Mouse (Mus musculus): ENCODE measurements around the gene Irx6. TPM values are rescaled to one million over a fixed set of nuclear protein-coding genes. Genes with fewer than 3 reads are reported as not detected.

The Irx6 gene
- polyA plus RNA-seq (2015; fragmentation: Nextera tagmentation; extraction: Ambion mirVana), result not detected in 2 replicates

- ATAC-seq (ENCODE audit: low FRiP score, low TSS enrichment), result no peak
- no peaks in the 10 kb centered on the region for H3K36me3 ChIP-seq (ENCODE audit: control insufficient read depth, insufficient read depth, low read length)
- peaks cover 4% of the 10 kb centered on the region for H3K4me1 ChIP-seq (replicated peaks; ENCODE audit: control insufficient read depth, insufficient read depth)
- H3K4me3 ChIP-seq (ENCODE audit: low read depth, low read length), result peak within 1 kb of the TSS; percentile 31
- peak within 1 kb of the TSS; percentile 50 for H3K4me2 ChIP-seq (replicated peaks; ENCODE audit: low read depth)
- no peak for DNase-seq (ENCODE audit: low spot score)
- H3K27ac ChIP-seq (replicated peaks), result no peak within 1 kb of the TSS
- WGBS, result under 1% methylated on average over 60 of the region's 62 CpGs
- H3K27me3 ChIP-seq (ENCODE audit: control insufficient read depth, insufficient read depth, low read length), result peaks cover 24% of the 10 kb centered on the region
- H3K9ac ChIP-seq (ENCODE audit: low read length), result no peak within 1 kb of the TSS
- no peaks in the 10 kb centered on the region for H3K9me3 ChIP-seq (ENCODE audit: control insufficient read depth, low read length)
- TF ChIP-seq CTCF (IDR thresholded peaks at IDR 0.05; ENCODE audit: low read depth), result no peak
- no peak for TF ChIP-seq EP300 (optimal IDR thresholded peaks at IDR 0.05)
Observed at GRCm38 (mm10) chr8:92674244-92675128, at the start of gene Irx6. Irx6 (plus strand) TSS chr8:92674288.

DNA sequence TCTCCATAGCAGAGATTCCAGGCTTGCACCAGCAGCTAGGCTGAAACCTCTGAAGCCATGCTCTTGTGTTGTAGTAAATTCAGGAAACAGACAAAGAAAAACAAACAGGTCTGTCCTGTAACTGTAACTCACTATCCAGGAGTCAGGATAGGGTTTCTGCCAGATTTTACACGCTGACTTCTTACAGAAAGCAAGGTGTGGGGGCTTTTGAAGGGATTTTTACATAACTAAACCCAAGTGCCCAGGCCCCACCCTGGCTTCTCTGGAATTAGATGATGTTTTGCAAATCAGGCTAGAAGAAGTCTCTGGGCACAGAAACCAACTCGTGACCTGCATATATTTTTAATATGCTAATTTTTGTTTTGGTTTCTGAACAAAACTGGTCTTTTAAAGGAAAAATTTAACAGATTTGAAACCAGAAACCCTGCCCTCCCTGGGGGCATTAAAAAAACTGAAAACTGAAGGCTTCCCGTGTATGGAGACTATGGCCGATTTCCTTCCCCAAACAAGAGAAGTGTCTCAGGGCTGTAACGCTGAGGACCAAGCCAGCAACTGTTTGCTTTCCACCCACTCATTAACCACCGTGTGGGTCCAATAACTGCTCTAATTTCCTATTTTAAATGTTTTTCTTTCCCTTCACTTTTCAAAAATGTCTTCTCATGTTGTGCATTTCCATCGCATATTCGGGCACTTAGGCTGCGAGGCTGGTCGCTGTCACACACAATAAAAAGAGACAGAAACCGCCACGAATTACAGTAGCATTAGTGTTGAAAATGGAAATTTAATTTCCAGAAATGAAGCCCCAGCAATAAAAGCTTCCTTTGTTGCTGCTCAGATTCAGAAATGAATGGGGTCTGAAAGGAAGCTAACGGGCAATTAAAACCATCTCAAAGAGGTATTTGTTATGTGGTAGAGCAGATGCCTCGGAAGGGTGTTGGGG, 45.1 kb upstream of the Irx6 start:
- Histone ChIP-seq H3K9ac (ENCODE audit: low read length) (no peak overlapping the region), H3K4me2 (replicated peaks; ENCODE audit: low read depth) (no peak overlapping the region), H3K27me3 (ENCODE audit: control insufficient read depth, insufficient read depth, low read length) (no peaks in the 10 kb centered on the region), H3K4me1 (replicated peaks; ENCODE audit: control insufficient read depth, insufficient read depth) (no peaks in the 10 kb centered on the region), H3K36me3 (ENCODE audit: control insufficient read depth, insufficient read depth, low read length) (no peaks in the 10 kb centered on the region), H3K4me3 (ENCODE audit: low read depth, low read length) (no peak overlapping the region), H3K9me3 (ENCODE audit: control insufficient read depth, low read length) (no peaks in the 10 kb centered on the region), H3K27ac (replicated peaks) (no peak overlapping the region)
- no peak for ATAC-seq (ENCODE audit: low FRiP score, low TSS enrichment)
- TF ChIP-seq CTCF (IDR thresholded peaks at IDR 0.05; ENCODE audit: low read depth) (no peak), EP300 (optimal IDR thresholded peaks at IDR 0.05) (no peak)
- DNase-seq (ENCODE audit: low spot score), result no peak
- whole genome bisulfite sequencing, result 73% methylated on average over 14 of the region's 14 CpGs

- no peak overlapping the region for H3K27ac ChIP-seq (replicated peaks)
- no peaks in the 10 kb centered on the region for H3K36me3 ChIP-seq (ENCODE audit: control insufficient read depth, insufficient read depth, low read length)
- H3K9ac ChIP-seq (ENCODE audit: low read length), result no peak overlapping the region
- DNase-seq (ENCODE audit: low spot score), result no peak
- H3K4me3 ChIP-seq (ENCODE audit: low read depth, low read length), result no peak overlapping the region
- H3K4me2 ChIP-seq (replicated peaks; ENCODE audit: low read depth), result no peak overlapping the region
- 96% methylated on average over 5 of the region's 5 CpGs for WGBS
- H3K9me3 ChIP-seq (ENCODE audit: control insufficient read depth, low read length), result no peaks in the 10 kb centered on the region
- ATAC-seq (ENCODE audit: low FRiP score, low TSS enrichment), result no peak
- no peak for TF ChIP-seq EP300 (optimal IDR thresholded peaks at IDR 0.05)
- no peak for TF ChIP-seq CTCF (IDR thresholded peaks at IDR 0.05; ENCODE audit: low read depth)
- no peaks in the 10 kb centered on the region for H3K27me3 ChIP-seq (ENCODE audit: control insufficient read depth, insufficient read depth, low read length)
- no peaks in the 10 kb centered on the region for H3K4me1 ChIP-seq (replicated peaks; ENCODE audit: control insufficient read depth, insufficient read depth)
Observed at GRCm38 (mm10) chr8:92633199-92633598, 40.9 kb upstream of the Irx6 start.

DNA sequence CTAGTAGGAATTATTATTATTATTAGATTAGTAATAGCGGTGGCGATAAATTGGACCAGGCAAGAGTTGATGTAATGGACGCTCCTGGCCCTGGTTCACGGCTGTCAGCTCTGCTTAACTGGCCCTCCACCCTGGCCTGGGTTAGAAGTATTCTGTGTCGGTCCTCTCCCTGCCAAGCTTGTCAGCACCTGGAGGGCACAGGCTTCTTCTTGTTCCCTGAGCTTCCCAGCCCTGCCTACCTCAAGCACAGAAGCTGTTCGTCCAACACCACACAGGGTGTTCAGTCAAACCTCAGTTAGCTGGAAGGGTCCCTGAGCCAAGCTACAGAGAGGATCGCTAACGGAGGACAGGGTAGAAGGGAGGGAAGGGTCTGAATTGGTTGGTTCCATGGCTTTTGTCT, 33.3 kb upstream of the Irx6 start:
- Histone ChIP-seq H3K9ac (ENCODE audit: low read length) (no peak overlapping the region), H3K9me3 (ENCODE audit: control insufficient read depth, low read length) (no peaks in the 10 kb centered on the region), H3K27me3 (ENCODE audit: control insufficient read depth, insufficient read depth, low read length) (no peaks in the 10 kb centered on the region), H3K27ac (replicated peaks) (no peak overlapping the region), H3K4me2 (replicated peaks; ENCODE audit: low read depth) (no peak overlapping the region), H3K4me3 (ENCODE audit: low read depth, low read length) (no peak overlapping the region), H3K36me3 (ENCODE audit: control insufficient read depth, insufficient read depth, low read length) (no peaks in the 10 kb centered on the region), H3K4me1 (replicated peaks; ENCODE audit: control insufficient read depth, insufficient read depth) (no peaks in the 10 kb centered on the region)
- 80% methylated on average over 8 of the region's 8 CpGs for whole genome bisulfite sequencing
- ATAC-seq (ENCODE audit: low FRiP score, low TSS enrichment) (no peak), DNase-seq (ENCODE audit: low spot score) (no peak)
- no peak for TF ChIP-seq EP300 (optimal IDR thresholded peaks at IDR 0.05)
- TF ChIP-seq CTCF (IDR thresholded peaks at IDR 0.05; ENCODE audit: low read depth), result no peak

- no peak overlapping the region for H3K27ac ChIP-seq (replicated peaks)
- H3K9me3 ChIP-seq (ENCODE audit: control insufficient read depth, low read length), result no peaks in the 10 kb centered on the region
- H3K4me3 ChIP-seq (ENCODE audit: low read depth, low read length), result no peak overlapping the region
- H3K36me3 ChIP-seq (ENCODE audit: control insufficient read depth, insufficient read depth, low read length), result no peaks in the 10 kb centered on the region
- no peaks in the 10 kb centered on the region for H3K27me3 ChIP-seq (ENCODE audit: control insufficient read depth, insufficient read depth, low read length)
- H3K4me1 ChIP-seq (replicated peaks; ENCODE audit: control insufficient read depth, insufficient read depth), result no peaks in the 10 kb centered on the region
- TF ChIP-seq CTCF (IDR thresholded peaks at IDR 0.05; ENCODE audit: low read depth) (peak; percentile 71), EP300 (optimal IDR thresholded peaks at IDR 0.05) (no peak)
- DNase-seq (ENCODE audit: low spot score) (no peak), ATAC-seq (ENCODE audit: low FRiP score, low TSS enrichment) (no peak)
- 64% methylated on average over 2 of the region's 2 CpGs for WGBS
- no peak overlapping the region for H3K9ac ChIP-seq (ENCODE audit: low read length)
- no peak overlapping the region for H3K4me2 ChIP-seq (replicated peaks; ENCODE audit: low read depth)
Observed at GRCm38 (mm10) chr8:92646637-92647036, 27.5 kb upstream of the Irx6 start.
